Mouse (Mus musculus) lung, embryonic 15.5 days (tissue): ENCODE data around the gene Ehbp1. TPM values are rescaled to one million over a fixed set of nuclear protein-coding genes. Genes with fewer than 3 reads are reported as not detected.

Experiments
- ATAC-seq: fragments of 200-750 bp; cut with Nextera tagmentation; 2 replicates; pipeline ENCODE4 v1.8.0; 2017; ENCODE audit warnings: moderate number of reproducible peaks, borderline replicate concordance; ENCODE audit not compliant: low FRiP score, low TSS enrichment; ENCODE audit errors: extremely low read depth
- H3K27ac ChIP-seq: fragments of 300-500 bp; sonication (generic); 2 replicates; pipeline ENCODE4 v1.5.1; 2015; ENCODE audit warnings: moderate library complexity, mild to moderate bottlenecking, inconsistent platforms
- H3K27me3 ChIP-seq: fragments of 300-500 bp; sonication (generic); 2 replicates; pipeline ENCODE4 v1.6.1; 2015; ENCODE audit warnings: inconsistent platforms
- H3K36me3 ChIP-seq: fragments of 300-500 bp; sonication (generic); 2 replicates; pipeline ENCODE4 v1.6.1; 2015; ENCODE audit warnings: inconsistent platforms
- H3K4me1 ChIP-seq: fragments of 300-500 bp; sonication (generic); 2 replicates; pipeline ENCODE4 v1.6.1; 2015; ENCODE audit warnings: inconsistent platforms
- H3K4me2 ChIP-seq: fragments of 300-500 bp; sonication (generic); 2 replicates; pipeline ENCODE4 v1.6.1; 2015; ENCODE audit warnings: inconsistent platforms, mild to moderate bottlenecking, moderate library complexity
- H3K4me3 ChIP-seq: fragments of 300-500 bp; sonication (generic); 2 replicates; pipeline ENCODE4 v1.5.1; 2015; ENCODE audit warnings: mild to moderate bottlenecking, inconsistent platforms
- H3K9ac ChIP-seq: fragments of 300-500 bp; sonication (generic); 2 replicates; pipeline ENCODE4 v1.6.1; 2015; ENCODE audit warnings: inconsistent platforms
- H3K9me3 ChIP-seq: fragments of 300-500 bp; sonication (generic); 2 replicates; pipeline ENCODE4 v1.6.1; 2016; ENCODE audit warnings: inconsistent platforms
- WGBS: fragments of 180-500 bp; shearing (Covaris S2); methylation state at CpG from one replicate; pipeline ENCODE4 v1.1.7; 2015; 5-methylcytosine and 5-hydroxymethylcytosine counted together
- polyA plus RNA-seq: library from polyadenylated mRNA; unstranded; fragments of >200 nt; fragmentation: Nextera tagmentation; extraction: Ambion mirVana; gene quantifications from 2 replicates; pipeline ENCODE4 v1.2.1, GENCODE M21; 2015

Ehbp1 gene
- polyA plus RNA-seq, 1 experiment from 2014 or later = 11.2 TPM

- WGBS = 52% methylated on average over 3 of the region's 3 CpGs
- Histone ChIP-seq H3K27me3 (no peaks in the 10 kb centered on the region), H3K4me3 (no peak overlapping the region), H3K36me3 (no peaks in the 10 kb centered on the region), H3K9ac (no peak overlapping the region), H3K4me2 (no peak overlapping the region), H3K4me1 (no peaks in the 10 kb centered on the region), H3K27ac (no peak overlapping the region), H3K9me3 (no peaks in the 10 kb centered on the region)
- no peak for ATAC-seq
Observed at GRCm38 (mm10) chr11:22189970-22190369, 152.1 kb downstream of the Ehbp1 start.

DNA sequence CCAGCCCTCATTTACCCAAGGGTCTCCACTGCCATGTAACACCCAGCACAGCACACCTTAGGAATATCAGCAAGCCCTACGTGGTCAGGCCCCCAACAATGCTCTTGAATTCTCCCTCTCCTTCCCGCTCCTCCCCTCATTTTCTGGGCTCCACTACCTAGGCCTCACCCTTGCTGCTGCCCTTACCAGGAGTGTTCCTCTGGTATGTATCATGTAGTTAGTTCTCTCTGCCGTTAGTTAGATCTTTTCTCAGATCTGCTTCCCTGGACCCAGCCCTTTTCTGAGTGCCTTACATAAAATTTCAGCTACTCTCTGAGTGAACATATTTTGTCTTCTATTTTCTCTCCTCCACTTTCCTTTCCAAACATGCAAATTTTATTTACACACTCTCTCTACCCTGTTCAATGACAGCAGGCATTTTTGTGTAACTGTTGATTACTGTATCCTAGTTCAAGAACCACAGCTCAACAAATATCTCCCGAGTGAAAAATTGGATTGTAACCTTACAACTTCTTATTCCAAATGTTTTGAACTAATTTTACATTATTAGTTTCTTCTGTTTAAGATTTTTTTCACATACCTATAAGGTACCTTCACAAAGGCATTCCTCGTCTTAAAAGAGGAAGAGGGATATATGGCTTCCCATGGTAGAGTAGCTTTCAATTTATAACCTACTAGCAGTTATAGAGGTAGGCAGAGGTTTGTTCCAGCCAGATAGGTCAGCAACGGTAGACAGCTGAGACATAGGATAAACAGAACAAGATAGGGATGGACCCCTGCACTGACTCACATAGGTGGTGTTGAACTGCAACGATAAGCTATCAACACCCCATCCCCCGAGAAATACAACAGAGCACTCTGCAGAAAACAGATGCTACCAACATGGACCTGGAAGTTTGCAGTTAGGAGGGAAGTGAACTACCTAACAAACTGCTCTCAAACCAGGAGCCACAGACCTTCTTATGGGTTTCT is 160.3 kb downstream of the Ehbp1 start:
- Histone ChIP-seq H3K4me2 (no peak overlapping the region), H3K9ac (no peak overlapping the region), H3K9me3 (no peaks in the 10 kb centered on the region), H3K27me3 (no peaks in the 10 kb centered on the region), H3K36me3 (no peaks in the 10 kb centered on the region), H3K27ac (no peak overlapping the region), H3K4me3 (no peak overlapping the region), H3K4me1 (no peaks in the 10 kb centered on the region)
- 77% methylated on average over 8 of the region's 8 CpGs for WGBS
- ATAC-seq = no peak

DNA sequence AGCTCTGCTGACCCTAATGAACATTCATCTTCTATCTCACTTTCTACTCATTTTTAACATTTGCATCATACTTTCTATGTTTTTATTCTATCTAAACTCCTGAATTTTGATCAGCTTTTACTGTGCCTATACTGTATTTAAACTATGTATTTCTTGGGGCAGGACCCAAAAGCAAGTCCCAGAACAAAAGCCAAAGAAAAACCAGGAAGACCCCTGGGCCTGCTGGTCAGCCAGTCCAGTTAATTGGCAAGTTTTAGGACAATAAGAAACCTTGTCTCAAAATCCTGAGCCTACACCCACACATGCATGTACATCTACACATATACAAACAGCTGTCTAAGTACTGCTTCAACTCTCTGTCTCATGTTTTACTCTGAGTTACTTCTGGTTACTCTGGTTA is 161.9 kb downstream of the Ehbp1 start:
- Histone ChIP-seq H3K27ac (no peak overlapping the region), H3K4me3 (no peak overlapping the region), H3K9ac (no peak overlapping the region), H3K9me3 (no peaks in the 10 kb centered on the region), H3K4me2 (no peak overlapping the region), H3K36me3 (no peaks in the 10 kb centered on the region), H3K4me1 (no peaks in the 10 kb centered on the region), H3K27me3 (no peaks in the 10 kb centered on the region)
- ATAC-seq = no peak

GRCm38 (mm10) chr11:22178569-22178968 is 163.5 kb downstream of the Ehbp1 start:
- Histone ChIP-seq H3K4me3 (no peak overlapping the region), H3K27me3 (no peaks in the 10 kb centered on the region), H3K4me2 (no peak overlapping the region), H3K4me1 (no peaks in the 10 kb centered on the region), H3K9me3 (no peaks in the 10 kb centered on the region), H3K36me3 (no peaks in the 10 kb centered on the region), H3K9ac (no peak overlapping the region), H3K27ac (no peak overlapping the region)
- ATAC-seq = no peak
- 74% methylated on average over 1 of the region's 1 CpGs for WGBS

- Histone ChIP-seq H3K4me3 (no peak overlapping the region), H3K4me1 (no peaks in the 10 kb centered on the region), H3K36me3 (no peaks in the 10 kb centered on the region), H3K27me3 (no peaks in the 10 kb centered on the region), H3K4me2 (no peak overlapping the region), H3K9me3 (no peaks in the 10 kb centered on the region), H3K9ac (no peak overlapping the region), H3K27ac (no peak overlapping the region)
- WGBS = 73% methylated on average over 3 of the region's 3 CpGs
- no peak for ATAC-seq
Observed at GRCm38 (mm10) chr11:22174311-22174710, 167.8 kb downstream of the Ehbp1 start.

DNA sequence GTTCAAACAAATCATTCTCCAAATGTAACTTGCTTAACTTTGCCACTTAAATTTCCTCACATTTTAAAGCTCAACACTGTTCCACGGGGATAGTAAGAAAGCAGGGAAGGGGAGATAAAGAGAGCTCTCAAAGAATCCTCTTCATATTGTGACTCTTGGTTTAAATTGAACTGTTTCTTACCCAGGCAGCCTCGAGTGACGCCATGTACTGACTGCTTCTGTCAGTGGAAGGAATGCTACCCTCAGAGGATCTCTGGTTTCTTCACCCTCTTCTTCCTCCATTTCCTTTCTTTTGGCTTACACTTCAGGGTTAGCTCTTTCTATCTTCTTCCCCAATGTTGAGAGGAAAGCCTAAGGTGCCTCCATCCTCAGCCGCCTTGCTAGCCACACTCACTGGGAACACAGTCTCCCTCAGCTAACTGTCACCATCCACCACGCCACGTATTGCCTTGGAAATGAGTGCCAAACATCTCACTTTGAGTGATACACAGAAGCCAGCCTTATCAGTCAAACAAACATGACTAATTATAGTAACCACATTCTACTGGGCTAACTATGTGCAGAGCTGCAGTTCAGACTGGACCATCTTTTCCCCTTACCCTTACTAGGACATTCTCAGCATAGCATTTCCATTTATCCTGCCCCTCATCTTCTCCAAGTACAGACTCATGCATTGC is 171.0 kb downstream of the Ehbp1 start:
- H3K9me3 ChIP-seq = no peaks in the 10 kb centered on the region
- no peak overlapping the region for H3K4me3 ChIP-seq
- no peaks in the 10 kb centered on the region for H3K36me3 ChIP-seq
- 79% methylated on average over 6 of the region's 6 CpGs for WGBS
- no peaks in the 10 kb centered on the region for H3K27me3 ChIP-seq
- H3K27ac ChIP-seq = no peak overlapping the region
- H3K4me2 ChIP-seq = no peak overlapping the region
- no peak for ATAC-seq
- H3K4me1 ChIP-seq = no peaks in the 10 kb centered on the region
- no peak overlapping the region for H3K9ac ChIP-seq

DNA sequence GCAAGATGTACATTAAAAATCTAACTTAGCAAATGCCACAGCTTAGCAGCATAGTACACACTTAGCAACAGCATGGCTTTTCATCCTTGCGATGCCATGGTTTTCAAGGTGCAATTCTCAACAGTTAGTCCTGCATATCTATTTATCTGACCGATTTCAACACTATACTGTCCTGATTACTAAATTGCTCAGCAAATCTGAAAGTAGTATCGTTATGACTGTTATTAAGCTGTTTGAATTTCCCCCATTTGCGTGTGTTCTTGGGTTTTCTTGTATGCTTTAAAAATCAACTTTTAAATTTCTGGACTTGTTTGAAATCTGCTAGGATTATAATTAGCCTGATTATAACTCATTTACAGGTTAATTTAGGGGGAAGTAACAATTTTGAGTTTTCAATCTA is 184.2 kb downstream of the Ehbp1 start:
- H3K36me3 ChIP-seq = no peaks in the 10 kb centered on the region
- no peaks in the 10 kb centered on the region for H3K9me3 ChIP-seq
- peaks cover 18% of the 10 kb centered on the region for H3K4me1 ChIP-seq
- WGBS = 92% methylated on average over 4 of the region's 4 CpGs
- H3K27ac ChIP-seq = no peak overlapping the region
- no peak for ATAC-seq
- H3K4me3 ChIP-seq = no peak overlapping the region
- H3K27me3 ChIP-seq = no peaks in the 10 kb centered on the region
- no peak overlapping the region for H3K9ac ChIP-seq
- H3K4me2 ChIP-seq = no peak overlapping the region

DNA sequence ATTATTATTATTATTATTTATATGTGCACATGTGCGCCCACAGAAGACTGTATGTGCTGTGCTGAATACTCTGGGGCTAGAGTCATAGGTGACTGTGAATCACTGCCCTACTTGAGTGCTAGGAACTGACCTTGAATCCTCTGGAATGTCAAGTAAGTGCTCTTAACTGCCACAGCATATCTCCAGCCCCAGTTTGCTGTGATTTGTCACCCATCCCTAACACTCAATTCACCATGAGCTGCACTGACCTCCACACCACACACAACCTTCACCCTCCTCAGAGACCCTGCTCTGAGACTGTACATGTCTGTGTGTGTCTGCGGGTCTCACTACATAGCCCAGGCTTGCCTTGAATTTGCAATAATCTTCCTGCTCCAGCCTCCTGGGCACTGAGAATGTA is 185.9 kb downstream of the Ehbp1 start:
- Histone ChIP-seq H3K4me3 (no peak overlapping the region), H3K9me3 (no peaks in the 10 kb centered on the region), H3K4me1 (peaks cover 18% of the 10 kb centered on the region), H3K36me3 (no peaks in the 10 kb centered on the region), H3K27me3 (no peaks in the 10 kb centered on the region), H3K9ac (no peak overlapping the region), H3K27ac (no peak overlapping the region), H3K4me2 (no peak overlapping the region)
- WGBS = 73% methylated on average over 2 of the region's 2 CpGs
- no peak for ATAC-seq

DNA sequence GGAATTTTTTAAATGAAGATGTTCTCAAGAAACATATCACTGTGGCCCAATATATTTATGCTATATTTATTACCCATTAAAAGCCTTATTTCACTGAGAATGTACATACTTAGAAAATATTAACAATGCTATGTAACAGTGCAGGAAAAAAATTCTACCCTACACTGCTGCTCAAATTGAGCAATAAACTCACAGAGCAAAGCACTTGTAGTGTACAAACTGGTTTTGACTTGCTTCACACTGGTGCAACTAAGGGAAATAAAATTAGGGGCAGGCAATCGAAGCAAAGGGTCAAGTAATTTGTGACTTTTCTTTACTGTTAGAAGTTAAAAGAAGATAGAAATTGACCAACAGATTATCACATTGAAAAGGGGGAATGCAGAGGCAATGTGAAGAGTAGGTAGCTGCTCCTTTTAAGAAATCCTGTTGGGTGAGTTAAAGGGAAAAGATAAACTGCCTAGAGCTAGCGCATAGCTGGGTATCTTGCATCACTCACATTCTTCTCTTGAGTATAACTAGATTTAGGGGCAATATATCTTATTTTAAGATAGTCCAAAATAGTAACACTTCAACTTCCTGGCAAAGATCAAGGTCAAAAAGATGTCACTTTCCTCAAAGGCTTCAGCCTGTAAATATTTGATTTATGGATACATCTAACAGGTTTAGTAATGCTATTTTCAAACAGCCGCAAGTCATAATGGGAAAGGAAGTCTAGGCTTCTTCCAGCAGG is 186.6 kb downstream of the Ehbp1 start:
- no peak overlapping the region for H3K4me2 ChIP-seq
- H3K27me3 ChIP-seq = no peaks in the 10 kb centered on the region
- H3K36me3 ChIP-seq = 0 out of 2 replicates have a peak, but pooled peaks cover under 1% of the 10 kb centered on the region
- no peak overlapping the region for H3K9ac ChIP-seq
- 41% methylated on average over 3 of the region's 3 CpGs for WGBS
- H3K4me1 ChIP-seq = peaks cover 18% of the 10 kb centered on the region
- H3K9me3 ChIP-seq = no peaks in the 10 kb centered on the region
- H3K27ac ChIP-seq = peak overlapping the region; percentile 12; the same call in 1 of the 2 replicates
- ATAC-seq = peak; percentile 62; the same call in 1 of the 2 replicates
- no peak overlapping the region for H3K4me3 ChIP-seq

GRCm38 (mm10) chr11:22154501-22155294 is 187.4 kb downstream of the Ehbp1 start:
- no peak overlapping the region for H3K4me3 ChIP-seq
- no peaks in the 10 kb centered on the region for H3K9me3 ChIP-seq
- no peaks in the 10 kb centered on the region for H3K27me3 ChIP-seq
- H3K4me2 ChIP-seq = no peak overlapping the region
- H3K27ac ChIP-seq = peak overlapping the region; percentile 50; the same call in 1 of the 2 replicates
- 40% methylated on average over 9 of the region's 9 CpGs for WGBS
- peaks cover 18% of the 10 kb centered on the region for H3K4me1 ChIP-seq
- H3K36me3 ChIP-seq = 0 out of 2 replicates have a peak, but pooled peaks cover 3% of the 10 kb centered on the region
- ATAC-seq = peak; percentile 94
- no peak overlapping the region for H3K9ac ChIP-seq

GRCm38 (mm10) chr11:22140737-22141136 is 201.4 kb downstream of the Ehbp1 start:
- no peak for ATAC-seq
- Histone ChIP-seq H3K9me3 (no peaks in the 10 kb centered on the region), H3K4me2 (no peak overlapping the region), H3K27ac (no peak overlapping the region), H3K4me3 (no peak overlapping the region), H3K4me1 (no peaks in the 10 kb centered on the region), H3K27me3 (no peaks in the 10 kb centered on the region), H3K36me3 (no peaks in the 10 kb centered on the region), H3K9ac (no peak overlapping the region)
- WGBS = 60% methylated on average over 2 of the region's 2 CpGs
